Mouse (Mus musculus) C2C12 (cell line): Measurements from ENCODE around the gene Smc2. TPM values are rescaled to one million over a fixed set of nuclear protein-coding genes. Genes with fewer than 3 reads are reported as not detected.
"Not testable (repeated sequence)": the region's sequence is repeated elsewhere in the genome, so short reads cannot be mapped to it uniquely, and the experiment has no call there.

Source experiments
- H3K27me3 ChIP-seq: one replicate; pipeline ENCODE4 v1.6.1; 2011; ENCODE audit not compliant: control insufficient read depth, insufficient read depth, insufficient read length
- H3K36me3 ChIP-seq: one replicate; pipeline ENCODE4 v1.6.1; 2011; ENCODE audit not compliant: control insufficient read depth, insufficient read depth
- H3K4me3 ChIP-seq: one replicate; pipeline ENCODE4 v1.5.1; 2011; ENCODE audit warnings: mild to moderate bottlenecking, control low read depth; ENCODE audit not compliant: poor library complexity, insufficient read depth, severe bottlenecking
- H3K79me2 ChIP-seq: one replicate; pipeline ENCODE4 v1.6.1; 2011; ENCODE audit not compliant: control insufficient read depth, insufficient read depth
- H3K79me3 ChIP-seq: one replicate; pipeline ENCODE4 v1.6.1; 2011; ENCODE audit warnings: low read depth, control low read depth
- H3ac ChIP-seq: one replicate; pipeline ENCODE3; 2011; ENCODE audit warnings: low read depth; ENCODE audit not compliant: control insufficient read depth, insufficient read length
- CEBPB ChIP-seq: IDR thresholded peaks from one replicate; pipeline ENCODE4 v1.6.1; 2011; ENCODE audit warnings: low read depth, mild to moderate bottlenecking, control low read depth, moderate library complexity
- CTCF ChIP-seq: IDR thresholded peaks from one replicate; pipeline ENCODE4 v1.5.1; 2011; ENCODE audit not compliant: control insufficient read depth, insufficient read depth, insufficient read length
- FOSL1 ChIP-seq: IDR thresholded peaks from one replicate; pipeline ENCODE4 v1.8.0; 2011; ENCODE audit warnings: mild to moderate bottlenecking, low read length; ENCODE audit not compliant: poor library complexity, insufficient read depth, severe bottlenecking
- MAX ChIP-seq: IDR thresholded peaks from one replicate; pipeline ENCODE4 v1.6.1; 2011; ENCODE audit warnings: mild to moderate bottlenecking, control low read depth
- MYOD1 ChIP-seq: IDR thresholded peaks from one replicate; pipeline ENCODE4 v1.6.1; 2011; ENCODE audit warnings: low read depth; ENCODE audit not compliant: control insufficient read depth, insufficient read length
- MYOG ChIP-seq: IDR thresholded peaks from one replicate; pipeline ENCODE4 v1.6.1; 2011; ENCODE audit not compliant: control insufficient read depth, insufficient read length; ENCODE audit errors: extremely low read depth
- USF1 ChIP-seq: IDR thresholded peaks from one replicate; pipeline ENCODE4 v1.6.1; 2011; ENCODE audit warnings: low read depth, mild to moderate bottlenecking, control low read depth, moderate library complexity
- long read RNA-seq, 2 experiments: library from polyadenylated mRNA; unstranded; transcript quantifications; one replicate each; pipeline ENCODE4 v2.0.0; 2019 to 2020
- polyA plus RNA-seq: library from polyadenylated mRNA; unstranded; fragments of >200 nt; fragmentation: generic; extraction: Trizol; gene quantifications from one replicate; pipeline ENCODE4 v1.2.1, GENCODE M21; 2012; ENCODE audit warnings: missing spikeins

The Smc2 gene
- polyA plus RNA-seq, result 11.8 TPM
- long read RNA-seq, experiment 1, partial matches to known transcripts, result 59 of 61 reads
- long read RNA-seq, experiment 1, other reads (novel, unspliced or antisense), result 2 of 61 reads
- long read RNA-seq, experiment 2, full-length matches to known transcripts, result 8 of 99 reads
- long read RNA-seq, experiment 2, partial matches to known transcripts, result 86 of 99 reads
- long read RNA-seq, experiment 2, other reads (novel, unspliced or antisense), result 5 of 99 reads

DNA sequence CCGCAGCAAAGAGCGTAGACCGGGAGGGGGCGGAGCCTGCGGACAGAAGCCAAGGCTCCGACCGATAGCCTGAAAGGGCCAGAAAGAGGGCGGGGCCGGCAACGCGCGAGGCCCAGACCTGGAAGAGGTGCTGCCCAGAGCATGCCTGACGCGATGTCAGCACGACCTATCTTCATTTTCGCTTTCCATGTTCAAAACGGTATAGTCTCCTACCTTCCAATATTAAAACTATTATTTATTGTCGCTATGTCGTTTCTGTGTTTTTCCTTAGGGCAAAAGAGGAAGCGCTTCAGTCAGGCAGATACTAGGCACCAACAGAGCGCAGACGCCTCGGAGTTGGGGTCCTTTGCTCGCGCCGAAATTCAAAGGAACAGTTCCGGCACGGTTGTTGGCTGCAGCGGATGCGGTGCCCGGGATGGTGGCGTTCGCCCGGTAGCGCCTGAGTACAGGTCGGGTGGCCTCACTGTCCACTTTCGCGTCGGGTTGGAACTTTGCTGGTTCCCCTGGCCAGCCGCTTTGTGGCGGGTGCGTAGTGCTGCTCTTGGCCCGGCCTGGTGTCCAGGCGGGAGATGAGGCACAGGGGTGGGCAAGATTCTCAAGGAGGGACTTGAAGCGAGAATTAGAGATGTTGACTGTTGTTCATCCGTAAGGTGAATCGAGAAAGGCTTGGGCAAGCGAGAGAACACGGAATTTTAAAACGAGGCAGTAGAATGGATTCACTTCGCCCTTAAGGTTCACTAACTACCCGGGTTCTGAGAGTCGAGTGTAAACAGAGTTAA, at the start of gene Smc2:
Smc2 (plus strand) TSS at position 358 of the 779 bp plus-strand sequence.
- H3K27me3 ChIP-seq, result no peaks in the 10 kb centered on the region
- peak within 1 kb of the TSS; percentile 91 for H3ac ChIP-seq
- TF ChIP-seq USF1 (no peak), MAX (peak; percentile 99)
- peaks cover 32% of the 10 kb centered on the region for H3K79me3 ChIP-seq
- peak within 1 kb of the TSS; percentile 74 for H3K4me3 ChIP-seq
- peaks cover 25% of the 10 kb centered on the region for H3K36me3 ChIP-seq
- peaks cover 47% of the 10 kb centered on the region for H3K79me2 ChIP-seq

GRCm38 (mm10) chr4:52411587-52411986, 27.5 kb upstream of the Smc2 start:
- no peak overlapping the region for H3ac ChIP-seq
- no peak overlapping the region for H3K4me3 ChIP-seq
- H3K79me3 ChIP-seq, result no peaks in the 10 kb centered on the region
- H3K79me2 ChIP-seq, result no peaks in the 10 kb centered on the region
- no peaks in the 10 kb centered on the region for H3K27me3 ChIP-seq
- TF ChIP-seq MYOD1 (no peak), CEBPB (no peak), MAX (no peak)
- no peaks in the 10 kb centered on the region for H3K36me3 ChIP-seq

DNA sequence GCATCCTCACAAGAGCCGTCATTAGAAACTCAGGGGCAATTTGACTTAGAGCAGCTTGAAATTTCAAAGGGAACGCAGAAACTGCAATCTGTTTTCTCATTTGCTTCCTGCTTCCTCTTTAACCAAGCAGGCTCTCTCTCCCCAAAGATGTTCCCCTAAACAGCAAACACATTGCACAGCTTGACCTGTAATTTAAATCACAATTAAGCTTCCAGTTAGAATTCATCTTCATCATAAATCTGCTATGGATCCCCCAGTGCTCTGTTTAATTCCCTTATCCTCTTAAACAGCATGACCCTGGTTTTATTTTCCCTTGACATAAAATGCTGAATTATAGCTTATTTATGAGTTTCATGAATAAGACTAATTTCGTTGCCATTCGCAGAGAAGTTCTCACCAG, 15.4 kb upstream of the Smc2 start:
- no peaks in the 10 kb centered on the region for H3K27me3 ChIP-seq
- no peak for TF ChIP-seq CEBPB
- no peak for TF ChIP-seq MYOG
- no peak for TF ChIP-seq FOSL1
- TF ChIP-seq MAX, result no peak
- no peak for TF ChIP-seq CTCF
- TF ChIP-seq MYOD1, result no peak
- no peak for TF ChIP-seq USF1
- H3K4me3 ChIP-seq, result no peak overlapping the region
- H3K79me2 ChIP-seq, result no peaks in the 10 kb centered on the region
- no peak overlapping the region for H3ac ChIP-seq
- no peaks in the 10 kb centered on the region for H3K36me3 ChIP-seq
- H3K79me3 ChIP-seq, result no peaks in the 10 kb centered on the region

- H3ac ChIP-seq, result no peak overlapping the region
- TF ChIP-seq CTCF (no peak), MYOG (no peak), CEBPB (no peak), MYOD1 (no peak), USF1 (no peak), MAX (no peak), FOSL1 (no peak)
- no peaks in the 10 kb centered on the region for H3K27me3 ChIP-seq
Observed at GRCm38 (mm10) chr4:52429310-52430198, 9.5 kb upstream of the Smc2 start.

GRCm38 (mm10) chr4:52435551-52435950, 3.5 kb upstream of the Smc2 start:
- peaks cover 15% of the 10 kb centered on the region for H3K79me2 ChIP-seq
- H3K79me3 ChIP-seq, result peaks cover 13% of the 10 kb centered on the region
- not testable (repeated sequence) for H3K36me3 ChIP-seq, H3K27me3 ChIP-seq, H3K4me3 ChIP-seq, H3ac ChIP-seq

More at GRCm38 (mm10) chr4:52429310-52430198, 9.5 kb upstream of the Smc2 start:
- no peaks in the 10 kb centered on the region for H3K36me3 ChIP-seq
- H3K79me3 ChIP-seq, result no peaks in the 10 kb centered on the region
- H3K4me3 ChIP-seq, result no peak overlapping the region
- no peaks in the 10 kb centered on the region for H3K79me2 ChIP-seq

DNA sequence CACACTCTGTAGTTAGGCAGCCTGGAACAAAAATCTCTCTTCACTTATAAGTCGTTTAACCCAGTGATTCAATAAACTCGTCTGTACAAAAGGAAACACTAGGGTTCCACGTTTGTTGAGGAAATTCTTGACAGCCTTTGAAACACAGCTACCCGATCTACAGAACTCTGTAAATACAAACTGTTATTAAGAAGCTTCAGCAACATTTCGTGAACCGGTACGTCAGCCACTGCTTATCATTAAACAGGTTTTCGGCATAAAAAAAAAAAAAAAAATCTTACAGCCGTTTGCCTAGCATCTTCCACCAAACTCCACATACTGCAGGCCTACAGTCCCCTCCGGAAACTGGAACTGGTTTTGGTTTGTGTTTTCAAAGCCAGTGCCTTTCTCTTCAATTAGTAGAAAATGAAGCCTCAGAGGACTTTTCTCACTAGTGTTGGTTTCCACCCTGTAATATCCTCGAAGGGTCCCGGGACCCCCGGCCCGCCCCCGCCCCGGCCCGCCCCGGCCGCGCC, 615 bp upstream of the Smc2 start:
- Histone ChIP-seq H3K36me3 (peaks cover 19% of the 10 kb centered on the region), H3K79me3 (peaks cover 32% of the 10 kb centered on the region), H3K27me3 (no peaks in the 10 kb centered on the region), H3K79me2 (peaks cover 44% of the 10 kb centered on the region), H3K4me3 (peak overlapping the region; percentile 74), H3ac (peak overlapping the region; percentile 59)
- TF ChIP-seq CEBPB, result no peak
- no peak for TF ChIP-seq CTCF
- TF ChIP-seq MAX, result no peak
- TF ChIP-seq USF1, result no peak
- no peak for TF ChIP-seq FOSL1
- no peak for TF ChIP-seq MYOD1
- no peak for TF ChIP-seq MYOG
